Mouse (Mus musculus) forebrain, embryonic 12.5 days (tissue): ENCODE measurements around the gene 4931428L18Rik. TPM values are rescaled to one million over a fixed set of nuclear protein-coding genes. Genes with fewer than 3 reads are reported as not detected.

Experiments
- ATAC-seq: fragments of 200-750 bp; cut with Nextera tagmentation; 2 replicates; pipeline ENCODE4 v1.8.0; 2017; ENCODE audit warnings: moderate TSS enrichment; ENCODE audit not compliant: low FRiP score
- H3K27ac ChIP-seq: fragments of 300-500 bp; sonication (generic); 2 replicates; pipeline ENCODE4 v1.5.1; 2016; ENCODE audit warnings: mild to moderate bottlenecking
- H3K27me3 ChIP-seq: fragments of 300-500 bp; sonication (generic); 2 replicates; pipeline ENCODE4 v1.6.1; 2016; ENCODE audit warnings: mild to moderate bottlenecking
- H3K36me3 ChIP-seq: fragments of 300-500 bp; sonication (generic); replicated peaks from 2 replicates; pipeline ENCODE4 v1.6.1; 2016; ENCODE audit warnings: mild to moderate bottlenecking
- H3K4me1 ChIP-seq: fragments of 300-500 bp; sonication (generic); 2 replicates; pipeline ENCODE4 v1.6.1; 2016
- H3K4me2 ChIP-seq: fragments of 300-500 bp; sonication (generic); 2 replicates; pipeline ENCODE4 v1.6.1; 2016; ENCODE audit warnings: mild to moderate bottlenecking, moderate library complexity
- H3K4me3 ChIP-seq: fragments of 300-500 bp; sonication (generic); replicated peaks from 2 replicates; pipeline ENCODE4 v1.5.1; 2016; ENCODE audit warnings: mild to moderate bottlenecking
- H3K9ac ChIP-seq: fragments of 300-500 bp; sonication (generic); 2 replicates; pipeline ENCODE4 v1.6.1; 2016; ENCODE audit warnings: mild to moderate bottlenecking
- H3K9me3 ChIP-seq: fragments of 300-500 bp; sonication (generic); 2 replicates; pipeline ENCODE4 v1.6.1; 2016
- WGBS: fragments of 180-500 bp; shearing (Covaris S2); methylation state at CpG from one replicate; pipeline ENCODE4 v1.1.7; 2016; 5-methylcytosine and 5-hydroxymethylcytosine counted together
- polyA plus RNA-seq: library from polyadenylated mRNA; unstranded; fragments of >200 nt; fragmentation: Nextera tagmentation; extraction: Ambion mirVana; gene quantifications from 2 replicates; pipeline ENCODE4 v1.2.1, GENCODE M21; 2016

The 4931428L18Rik gene
- polyA plus RNA-seq, 1 experiment from 2014 or later, result not detected

GRCm38 (mm10) chr1:31178264-31178663 is 44.2 kb downstream of the 4931428L18Rik start:
- Histone ChIP-seq H3K36me3 (no peaks in the 10 kb centered on the region), H3K4me1 (no peaks in the 10 kb centered on the region), H3K4me3 (no peak overlapping the region), H3K9me3 (no peaks in the 10 kb centered on the region), H3K9ac (no peak overlapping the region), H3K4me2 (no peak overlapping the region), H3K27me3 (no peaks in the 10 kb centered on the region), H3K27ac (no peak overlapping the region)
- ATAC-seq, result no peak
- 71% methylated on average over 1 of the region's 1 CpGs for WGBS

GRCm38 (mm10) chr1:31176101-31176500 is 46.4 kb downstream of the 4931428L18Rik start, which contains the start of gene Lgsn:
Gene Lgsn, plus strand, starts transcription at chr1:31176401.
- Histone ChIP-seq H3K9me3 (no peaks in the 10 kb centered on the region), H3K9ac (no peak within 1 kb of the TSS), H3K4me2 (no peak within 1 kb of the TSS), H3K36me3 (no peaks in the 10 kb centered on the region), H3K4me3 (no peak within 1 kb of the TSS), H3K4me1 (no peaks in the 10 kb centered on the region), H3K27ac (no peak within 1 kb of the TSS), H3K27me3 (no peaks in the 10 kb centered on the region)
- ATAC-seq, result no peak
- 77% methylated on average over 5 of the region's 5 CpGs for WGBS

- H3K4me2 ChIP-seq, result no peak overlapping the region
- no peaks in the 10 kb centered on the region for H3K4me1 ChIP-seq
- H3K36me3 ChIP-seq, result no peaks in the 10 kb centered on the region
- no peak for ATAC-seq
- 69% methylated on average over 3 of the region's 3 CpGs for WGBS
- no peak overlapping the region for H3K27ac ChIP-seq
- no peaks in the 10 kb centered on the region for H3K9me3 ChIP-seq
- no peak overlapping the region for H3K4me3 ChIP-seq
- no peak overlapping the region for H3K9ac ChIP-seq
- H3K27me3 ChIP-seq, result no peaks in the 10 kb centered on the region
Measured at GRCm38 (mm10) chr1:31175401-31175800, 47.1 kb downstream of the 4931428L18Rik start.

DNA sequence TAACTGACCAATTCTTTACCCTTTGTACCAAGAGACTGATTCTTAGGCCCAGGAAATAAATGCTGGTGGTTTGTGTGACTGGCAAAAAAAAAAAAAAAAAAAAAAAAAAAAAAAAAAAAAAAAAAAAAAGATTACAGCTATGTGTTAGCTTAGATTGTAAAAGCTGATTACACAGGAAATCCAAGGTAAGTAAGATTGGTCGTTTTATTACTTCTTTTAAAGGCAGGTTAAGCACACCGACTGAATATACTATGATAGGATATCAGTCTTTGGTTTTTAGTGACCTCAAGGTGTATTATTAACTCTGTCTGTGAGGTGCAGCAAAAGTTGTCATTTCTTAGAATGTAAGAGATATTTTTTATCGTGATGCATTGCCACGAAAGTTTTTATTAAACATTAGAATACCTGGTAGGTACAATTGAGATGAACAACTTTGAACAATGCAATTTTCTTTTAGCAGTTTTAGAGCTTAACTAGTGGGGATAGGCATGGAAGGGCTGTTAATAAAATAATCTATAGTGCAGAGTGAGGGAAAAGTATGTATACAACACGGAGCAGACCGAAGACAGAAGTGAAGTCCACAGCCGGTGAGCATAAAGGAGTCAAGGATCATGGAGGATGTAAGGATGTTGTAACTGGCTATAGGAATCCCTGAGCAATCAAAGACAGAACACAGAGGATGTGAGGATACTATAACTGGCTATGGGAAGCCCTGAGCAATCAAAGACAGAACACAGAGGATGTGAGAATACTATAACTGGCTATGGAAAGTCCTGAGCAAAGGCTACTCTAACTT is 57.0 kb downstream of the 4931428L18Rik start:
- Histone ChIP-seq H3K27me3 (no peaks in the 10 kb centered on the region), H3K27ac (no peak overlapping the region), H3K4me3 (no peak overlapping the region), H3K4me1 (no peaks in the 10 kb centered on the region), H3K9ac (no peak overlapping the region), H3K9me3 (no peaks in the 10 kb centered on the region), H3K36me3 (no peaks in the 10 kb centered on the region), H3K4me2 (no peak overlapping the region)
- 89% methylated on average over 7 of the region's 7 CpGs for WGBS
- ATAC-seq, result no peak

GRCm38 (mm10) chr1:31164527-31165189 is 57.8 kb downstream of the 4931428L18Rik start:
- Histone ChIP-seq H3K9me3 (no peaks in the 10 kb centered on the region), H3K4me1 (no peaks in the 10 kb centered on the region), H3K4me3 (no peak overlapping the region), H3K4me2 (no peak overlapping the region), H3K27me3 (no peaks in the 10 kb centered on the region), H3K36me3 (no peaks in the 10 kb centered on the region), H3K9ac (no peak overlapping the region), H3K27ac (no peak overlapping the region)
- ATAC-seq, result no peak
- WGBS, result 85% methylated on average over 18 of the region's 18 CpGs

DNA sequence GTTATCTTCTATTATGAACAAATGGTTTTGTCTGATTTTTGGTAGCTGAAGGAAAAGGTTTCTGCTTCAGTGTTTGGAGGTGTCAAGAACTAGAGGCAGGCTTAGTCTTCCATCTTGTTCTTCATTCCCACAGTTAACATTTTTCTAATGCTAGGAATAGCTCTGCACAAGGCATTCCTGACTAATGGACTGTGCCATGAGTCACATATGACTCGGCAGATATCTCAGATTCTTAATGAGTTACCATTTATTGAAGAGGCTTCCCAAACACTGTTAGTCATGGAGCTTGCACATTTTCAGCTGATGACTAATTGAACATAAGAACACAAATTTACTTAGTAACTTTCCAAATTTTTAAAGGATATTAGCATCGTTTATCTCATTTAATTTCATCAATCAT is 65.6 kb downstream of the 4931428L18Rik start:
- Histone ChIP-seq H3K9me3 (no peaks in the 10 kb centered on the region), H3K27me3 (no peaks in the 10 kb centered on the region), H3K4me3 (no peak overlapping the region), H3K9ac (no peak overlapping the region), H3K4me2 (no peak overlapping the region), H3K27ac (no peak overlapping the region), H3K4me1 (no peaks in the 10 kb centered on the region), H3K36me3 (no peaks in the 10 kb centered on the region)
- 93% methylated on average over 2 of the region's 2 CpGs for WGBS
- ATAC-seq, result no peak

- Histone ChIP-seq H3K27ac (no peak overlapping the region), H3K4me2 (no peak overlapping the region), H3K9me3 (no peaks in the 10 kb centered on the region), H3K4me3 (no peak overlapping the region), H3K27me3 (no peaks in the 10 kb centered on the region), H3K9ac (no peak overlapping the region), H3K4me1 (no peaks in the 10 kb centered on the region), H3K36me3 (no peaks in the 10 kb centered on the region)
- no peak for ATAC-seq
- WGBS, result 86% methylated on average over 2 of the region's 2 CpGs
Measured at GRCm38 (mm10) chr1:31156185-31156584, 66.3 kb downstream of the 4931428L18Rik start.

GRCm38 (mm10) chr1:31153793-31154349 is 68.6 kb downstream of the 4931428L18Rik start:
- Histone ChIP-seq H3K27ac (no peak overlapping the region), H3K36me3 (no peaks in the 10 kb centered on the region), H3K27me3 (no peaks in the 10 kb centered on the region), H3K9ac (no peak overlapping the region), H3K4me3 (no peak overlapping the region), H3K9me3 (no peaks in the 10 kb centered on the region), H3K4me1 (no peaks in the 10 kb centered on the region), H3K4me2 (no peak overlapping the region)
- ATAC-seq, result peak; percentile 79
- 32% methylated on average over 7 of the region's 7 CpGs for WGBS

GRCm38 (mm10) chr1:31152799-31153426 is 69.6 kb downstream of the 4931428L18Rik start:
- no peak overlapping the region for H3K9ac ChIP-seq
- no peaks in the 10 kb centered on the region for H3K27me3 ChIP-seq
- no peaks in the 10 kb centered on the region for H3K4me1 ChIP-seq
- ATAC-seq, result no peak
- 57% methylated on average over 2 of the region's 2 CpGs for WGBS
- H3K4me3 ChIP-seq, result no peak overlapping the region
- no peaks in the 10 kb centered on the region for H3K9me3 ChIP-seq
- H3K36me3 ChIP-seq, result no peaks in the 10 kb centered on the region
- H3K27ac ChIP-seq, result no peak overlapping the region
- H3K4me2 ChIP-seq, result no peak overlapping the region

DNA sequence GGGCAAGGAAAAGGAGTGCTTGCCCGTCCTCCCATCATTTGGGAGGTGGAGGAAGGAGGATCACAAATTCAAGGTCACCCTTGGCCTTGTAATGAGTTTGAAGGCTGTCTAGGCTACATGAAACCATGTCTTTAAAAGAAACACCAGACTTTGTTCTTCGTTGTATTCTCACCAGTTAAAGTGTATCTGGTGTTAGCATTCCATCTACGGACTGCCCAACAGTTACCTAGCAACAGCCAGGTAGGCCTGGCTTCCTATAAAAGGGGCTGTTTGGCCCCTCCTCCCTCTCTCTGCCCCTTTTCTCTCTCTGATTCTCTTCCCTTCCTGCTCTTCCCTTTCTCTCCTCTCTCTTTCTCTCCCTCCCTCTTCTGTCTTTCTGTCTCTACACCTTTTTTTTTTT is 71.9 kb downstream of the 4931428L18Rik start:
- ATAC-seq, result no peak
- H3K4me3 ChIP-seq, result no peak overlapping the region
- no peaks in the 10 kb centered on the region for H3K27me3 ChIP-seq
- no peak overlapping the region for H3K4me2 ChIP-seq
- no peaks in the 10 kb centered on the region for H3K9me3 ChIP-seq
- 74% methylated on average over 3 of the region's 3 CpGs for WGBS
- H3K27ac ChIP-seq, result no peak overlapping the region
- H3K4me1 ChIP-seq, result no peaks in the 10 kb centered on the region
- H3K36me3 ChIP-seq, result no peaks in the 10 kb centered on the region
- H3K9ac ChIP-seq, result no peak overlapping the region

DNA sequence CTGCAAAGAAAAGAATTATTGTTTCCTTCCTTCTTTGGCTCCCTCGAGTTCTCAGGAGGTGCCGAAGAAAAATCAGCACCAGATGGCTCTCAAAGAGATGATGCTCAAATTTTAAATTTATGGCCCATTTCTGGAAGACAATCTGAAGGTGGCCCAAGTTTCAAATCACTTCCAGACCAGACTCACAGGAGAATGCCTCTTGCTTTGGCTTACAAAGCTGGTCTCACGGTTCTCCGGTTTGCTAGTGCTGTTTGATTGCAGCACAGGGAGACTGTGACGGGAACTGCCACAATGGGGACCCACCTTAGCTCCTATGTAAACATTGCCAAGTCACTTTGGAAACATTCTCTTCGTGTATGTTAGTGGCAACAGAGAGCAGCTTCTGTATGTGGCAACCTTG is 72.8 kb downstream of the 4931428L18Rik start:
- no peak overlapping the region for H3K27ac ChIP-seq
- no peaks in the 10 kb centered on the region for H3K27me3 ChIP-seq
- H3K9ac ChIP-seq, result no peak overlapping the region
- WGBS, result 67% methylated on average over 6 of the region's 6 CpGs
- no peak for ATAC-seq
- H3K4me1 ChIP-seq, result no peaks in the 10 kb centered on the region
- no peaks in the 10 kb centered on the region for H3K9me3 ChIP-seq
- no peak overlapping the region for H3K4me3 ChIP-seq
- H3K4me2 ChIP-seq, result no peak overlapping the region
- no peaks in the 10 kb centered on the region for H3K36me3 ChIP-seq

GRCm38 (mm10) chr1:31143571-31143970 is 78.9 kb downstream of the 4931428L18Rik start:
- H3K27ac ChIP-seq, result no peak overlapping the region
- H3K36me3 ChIP-seq, result no peaks in the 10 kb centered on the region
- no peak overlapping the region for H3K9ac ChIP-seq
- H3K9me3 ChIP-seq, result no peaks in the 10 kb centered on the region
- no peak overlapping the region for H3K4me3 ChIP-seq
- no peaks in the 10 kb centered on the region for H3K27me3 ChIP-seq
- ATAC-seq, result no peak
- H3K4me1 ChIP-seq, result no peaks in the 10 kb centered on the region
- H3K4me2 ChIP-seq, result no peak overlapping the region
- WGBS, result 83% methylated on average over 2 of the region's 2 CpGs
